Mouse (Mus musculus): Measurements from ENCODE around the gene Rc3h1. TPM values are rescaled to one million over a fixed set of nuclear protein-coding genes. Genes with fewer than 3 reads are reported as not detected.

Gene Rc3h1
- polyA plus RNA-seq, 1 experiment from 2014 or later, result 7.0 TPM

- H3K9me3 ChIP-seq, result no peaks in the 10 kb centered on the region
- H3K4me1 ChIP-seq, result peaks cover 22% of the 10 kb centered on the region
- no peak overlapping the region for H3K4me3 ChIP-seq
- no peak overlapping the region for H3K27ac ChIP-seq
- H3K27me3 ChIP-seq (ENCODE audit: insufficient read depth, poor library complexity, severe bottlenecking), result no peaks in the 10 kb centered on the region
- H3K36me3 ChIP-seq, result no peaks in the 10 kb centered on the region
- 9% methylated on average over 4 of the region's 4 CpGs for WGBS
- DNase-seq (ENCODE audit: low spot score), result peak; percentile 80
Observed at GRCm38 (mm10) chr1:160904047-160904446, 2.2 kb upstream of the Rc3h1 start.

GRCm38 (mm10) chr1:160906558-160907481, 602 bp downstream of the Rc3h1 start:
- H3K4me1 ChIP-seq, result peaks cover 16% of the 10 kb centered on the region

GRCm38 (mm10) chr1:160910176-160910575, 4.0 kb downstream of the Rc3h1 start:
- Histone ChIP-seq H3K4me3 (no peak overlapping the region), H3K4me1 (peaks cover 12% of the 10 kb centered on the region; the same call in 1 of the 2 replicates), H3K9me3 (no peaks in the 10 kb centered on the region), H3K27ac (no peak overlapping the region), H3K36me3 (no peaks in the 10 kb centered on the region), H3K27me3 (ENCODE audit: insufficient read depth, poor library complexity, severe bottlenecking) (no peaks in the 10 kb centered on the region)
- WGBS, result 89% methylated on average over 1 of the region's 1 CpGs
- DNase-seq (ENCODE audit: low spot score), result no peak

More at GRCm38 (mm10) chr1:160906558-160907481, 602 bp downstream of the Rc3h1 start:
- Histone ChIP-seq H3K36me3 (no peaks in the 10 kb centered on the region), H3K27ac (peak overlapping the region; percentile 98), H3K4me3 (peak overlapping the region; percentile 99), H3K27me3 (ENCODE audit: insufficient read depth, poor library complexity, severe bottlenecking) (no peaks in the 10 kb centered on the region), H3K9me3 (no peaks in the 10 kb centered on the region)
- peak; percentile 83 for DNase-seq (ENCODE audit: low spot score)
- WGBS, result under 1% methylated on average over 57 of the region's 67 CpGs

- H3K9me3 ChIP-seq, result no peaks in the 10 kb centered on the region
- H3K4me3 ChIP-seq, result no peak overlapping the region
- H3K27me3 ChIP-seq (ENCODE audit: insufficient read depth, poor library complexity, severe bottlenecking), result no peaks in the 10 kb centered on the region
- H3K27ac ChIP-seq, result no peak overlapping the region
- DNase-seq (ENCODE audit: low spot score), result no peak
- H3K36me3 ChIP-seq, result no peaks in the 10 kb centered on the region
- 88% methylated on average over 1 of the region's 1 CpGs for WGBS
- peaks cover 12% of the 10 kb centered on the region; the same call in 1 of the 2 replicates for H3K4me1 ChIP-seq
Observed at GRCm38 (mm10) chr1:160910812-160911211, 4.6 kb downstream of the Rc3h1 start.

GRCm38 (mm10) chr1:160919383-160919782, 13.2 kb downstream of the Rc3h1 start:
- Histone ChIP-seq H3K4me1 (peaks cover 17% of the 10 kb centered on the region; the same call in 1 of the 2 replicates), H3K4me3 (no peak overlapping the region)

GRCm38 (mm10) chr1:160921938-160922337, 15.7 kb downstream of the Rc3h1 start:
- H3K4me3 ChIP-seq, result no peak overlapping the region
- H3K36me3 ChIP-seq, result peaks cover 6% of the 10 kb centered on the region; the same call in 1 of the 2 replicates
- WGBS, result 93% methylated on average over 1 of the region's 1 CpGs
- H3K27me3 ChIP-seq (ENCODE audit: insufficient read depth, poor library complexity, severe bottlenecking), result no peaks in the 10 kb centered on the region
- H3K27ac ChIP-seq, result no peak overlapping the region
- H3K9me3 ChIP-seq, result no peaks in the 10 kb centered on the region
- peaks cover 14% of the 10 kb centered on the region; the same call in 1 of the 2 replicates for H3K4me1 ChIP-seq
- DNase-seq (ENCODE audit: low spot score), result no peak

More at GRCm38 (mm10) chr1:160919383-160919782, 13.2 kb downstream of the Rc3h1 start:
- no peaks in the 10 kb centered on the region for H3K27me3 ChIP-seq (ENCODE audit: insufficient read depth, poor library complexity, severe bottlenecking)
- no peaks in the 10 kb centered on the region for H3K9me3 ChIP-seq
- WGBS, result 100% methylated on average over 1 of the region's 1 CpGs
- no peak overlapping the region for H3K27ac ChIP-seq
- peaks cover 9% of the 10 kb centered on the region; the same call in 1 of the 2 replicates for H3K36me3 ChIP-seq
- no peak for DNase-seq (ENCODE audit: low spot score)

GRCm38 (mm10) chr1:160931320-160931719, 25.1 kb downstream of the Rc3h1 start:
- Histone ChIP-seq H3K27me3 (ENCODE audit: insufficient read depth, poor library complexity, severe bottlenecking) (no peaks in the 10 kb centered on the region), H3K36me3 (peaks cover 19% of the 10 kb centered on the region; the same call in 1 of the 2 replicates), H3K4me1 (peaks cover 4% of the 10 kb centered on the region; the same call in 1 of the 2 replicates), H3K4me3 (no peak overlapping the region), H3K27ac (no peak overlapping the region), H3K9me3 (no peaks in the 10 kb centered on the region)
- no peak for DNase-seq (ENCODE audit: low spot score)

- 77% methylated on average over 4 of the region's 4 CpGs for WGBS
- Histone ChIP-seq H3K27ac (no peak overlapping the region), H3K4me1 (no peaks in the 10 kb centered on the region), H3K9me3 (no peaks in the 10 kb centered on the region), H3K36me3 (peaks cover 40% of the 10 kb centered on the region), H3K27me3 (ENCODE audit: insufficient read depth, poor library complexity, severe bottlenecking) (no peaks in the 10 kb centered on the region), H3K4me3 (no peak overlapping the region)
- DNase-seq (ENCODE audit: low spot score), result no peak
Observed at GRCm38 (mm10) chr1:160933896-160934482, 27.8 kb downstream of the Rc3h1 start.

- 92% methylated on average over 6 of the region's 6 CpGs for WGBS
- H3K27ac ChIP-seq, result no peak overlapping the region
Observed at GRCm38 (mm10) chr1:160935551-160935950, 29.3 kb downstream of the Rc3h1 start.

GRCm38 (mm10) chr1:160963199-160963598, 57.0 kb downstream of the Rc3h1 start:
- no peaks in the 10 kb centered on the region for H3K4me1 ChIP-seq
- H3K36me3 ChIP-seq, result peaks cover 93% of the 10 kb centered on the region
- WGBS, result 95% methylated on average over 7 of the region's 7 CpGs
- no peak for DNase-seq (ENCODE audit: low spot score)
- no peak overlapping the region for H3K27ac ChIP-seq
- H3K27me3 ChIP-seq (ENCODE audit: insufficient read depth, poor library complexity, severe bottlenecking), result no peaks in the 10 kb centered on the region
- no peak overlapping the region for H3K4me3 ChIP-seq
- H3K9me3 ChIP-seq, result no peaks in the 10 kb centered on the region

More at GRCm38 (mm10) chr1:160935551-160935950, 29.3 kb downstream of the Rc3h1 start:
- H3K27me3 ChIP-seq (ENCODE audit: insufficient read depth, poor library complexity, severe bottlenecking), result no peaks in the 10 kb centered on the region
- H3K4me1 ChIP-seq, result no peaks in the 10 kb centered on the region
- no peak for DNase-seq (ENCODE audit: low spot score)
- peaks cover 49% of the 10 kb centered on the region for H3K36me3 ChIP-seq
- H3K9me3 ChIP-seq, result no peaks in the 10 kb centered on the region
- H3K4me3 ChIP-seq, result no peak overlapping the region

GRCm38 (mm10) chr1:160967268-160967667, 61.0 kb downstream of the Rc3h1 start:
- no peak for DNase-seq (ENCODE audit: low spot score)

GRCm38 (mm10) chr1:160968643-160969042, 62.4 kb downstream of the Rc3h1 start:
- 90% methylated on average over 5 of the region's 5 CpGs for WGBS
- peaks cover 73% of the 10 kb centered on the region for H3K36me3 ChIP-seq
- H3K27me3 ChIP-seq (ENCODE audit: insufficient read depth, poor library complexity, severe bottlenecking), result no peaks in the 10 kb centered on the region
- no peaks in the 10 kb centered on the region for H3K9me3 ChIP-seq
- no peaks in the 10 kb centered on the region for H3K4me1 ChIP-seq
- DNase-seq (ENCODE audit: low spot score), result no peak
- no peak overlapping the region for H3K4me3 ChIP-seq
- H3K27ac ChIP-seq, result no peak overlapping the region

More at GRCm38 (mm10) chr1:160967268-160967667, 61.0 kb downstream of the Rc3h1 start:
- H3K36me3 ChIP-seq, result peaks cover 85% of the 10 kb centered on the region
- no peaks in the 10 kb centered on the region for H3K27me3 ChIP-seq (ENCODE audit: insufficient read depth, poor library complexity, severe bottlenecking)
- 89% methylated on average over 1 of the region's 1 CpGs for WGBS
- no peaks in the 10 kb centered on the region for H3K4me1 ChIP-seq
- H3K9me3 ChIP-seq, result no peaks in the 10 kb centered on the region
- H3K27ac ChIP-seq, result no peak overlapping the region
- no peak overlapping the region for H3K4me3 ChIP-seq

All from heart, embryonic 10.5 days (tissue).